Mouse (Mus musculus) liver, adult 10 weeks (tissue): Measurements from ENCODE around the gene Exoc3l4. TPM values are rescaled to one million over a fixed set of nuclear protein-coding genes. Genes with fewer than 3 reads are reported as not detected.

Source experiments
- polyA plus RNA-seq: library from polyadenylated mRNA; stranded (reverse); fragments of 350-450 nt; fragmentation: Illumina TruSeq; extraction: RNeasy Lipid Tissue Mini Kit (QIAGEN cat#74804); gene quantifications from one replicate; pipeline ENCODE4 v1.2.3, GENCODE M21; 2014; ENCODE audit warnings: low read depth, low replicate concordance

The Exoc3l4 gene
- not detected for polyA plus RNA-seq

DNA sequence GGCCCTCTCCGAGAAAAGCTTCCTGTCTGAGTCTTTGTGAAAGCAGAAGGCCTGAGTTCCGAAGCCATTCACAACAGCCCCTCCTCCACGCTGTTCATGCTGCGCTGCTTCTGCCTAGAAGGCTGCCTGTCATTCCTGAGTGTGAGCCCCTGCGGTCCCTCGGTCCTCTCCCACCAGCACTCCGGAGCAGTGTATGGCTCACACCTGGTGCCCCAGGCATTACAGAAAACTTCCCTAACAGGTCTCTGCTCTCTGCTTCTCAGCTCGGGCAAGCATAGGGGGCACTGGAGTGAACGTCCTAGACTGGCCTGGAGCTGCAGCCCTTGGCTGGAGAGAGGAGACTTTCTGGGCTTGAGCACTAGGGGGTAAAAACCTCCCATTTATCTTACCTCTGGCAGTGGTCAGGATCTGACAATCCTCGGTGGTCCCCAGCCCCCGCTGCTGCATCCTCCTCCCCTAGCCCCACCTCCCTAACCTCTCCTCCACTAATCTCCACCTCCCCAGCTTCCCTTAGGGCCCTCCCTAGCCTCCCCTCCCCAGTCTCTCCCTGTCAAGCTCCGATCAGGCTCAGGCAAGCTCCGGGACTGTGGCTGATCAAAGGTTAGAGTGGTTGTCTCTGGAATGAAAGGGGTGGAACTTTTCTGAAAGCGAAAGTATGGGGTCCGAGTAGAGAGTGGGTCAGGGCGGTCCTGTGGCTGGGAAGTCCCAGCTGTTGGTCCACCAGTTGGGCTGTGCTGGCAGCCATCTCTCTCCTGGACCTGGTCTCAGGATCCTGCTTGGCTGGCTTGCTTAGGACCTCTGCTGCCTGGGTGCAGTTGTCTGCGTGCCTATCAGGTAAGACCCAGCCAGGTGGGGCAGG lies at the start of gene Exoc3l4:
TSS of gene Exoc3l4 (plus strand) at position 97 of the 859 bp plus-strand sequence.

DNA sequence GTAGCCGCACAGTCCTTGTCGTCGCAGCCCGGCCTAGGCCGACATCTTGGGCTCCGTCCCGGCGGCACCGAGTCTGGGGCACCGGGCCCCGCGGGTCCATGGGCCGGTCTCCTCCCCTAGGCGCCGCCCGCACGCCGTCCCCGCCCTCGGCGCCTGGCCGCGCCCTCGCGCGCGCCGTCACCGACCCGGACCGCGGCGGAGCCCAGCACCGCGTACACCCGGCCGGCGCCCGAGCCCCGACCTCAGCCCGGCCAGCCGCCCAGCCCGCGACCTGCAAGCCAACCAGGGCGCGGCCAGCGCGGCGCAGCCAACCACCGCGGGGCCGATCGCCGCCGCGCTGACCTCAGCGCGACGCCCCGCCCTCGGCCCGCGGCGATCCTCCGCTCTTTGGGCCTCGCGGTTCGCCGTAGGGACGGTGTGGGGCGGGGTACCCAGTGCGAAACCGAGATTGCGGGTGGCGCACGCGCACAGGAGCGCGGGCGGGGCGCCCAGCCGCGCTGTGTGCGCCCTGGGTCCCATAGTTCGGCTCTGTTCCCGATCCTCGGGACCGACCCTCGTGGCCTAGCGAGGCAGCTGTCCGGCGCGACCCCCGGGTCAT lies 39.3 kb upstream of the Exoc3l4 start, which contains the start of gene Cdc42bpb:
TSS of gene Cdc42bpb (minus strand) at position 343 of the 598 bp plus-strand sequence.

DNA sequence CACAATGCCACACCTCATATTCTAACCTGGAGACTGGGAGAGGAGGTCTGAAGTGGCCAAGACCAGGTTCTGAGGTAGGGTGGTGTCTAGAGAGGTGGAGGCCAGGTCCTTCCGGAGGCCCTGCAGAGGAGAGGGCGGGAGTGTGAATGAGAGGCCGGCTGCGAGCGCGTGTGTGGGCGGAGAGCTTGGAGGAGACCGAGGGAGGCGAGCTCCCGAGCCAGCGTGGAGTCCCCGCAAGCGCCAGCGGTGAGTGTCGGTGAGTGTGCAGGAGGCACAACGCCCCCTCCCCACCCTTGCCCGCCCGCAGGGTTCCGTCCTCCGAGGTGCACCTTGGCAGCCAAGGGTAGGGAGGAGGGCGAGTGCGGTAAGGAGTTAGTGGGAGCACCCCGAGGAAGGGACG lies 10.2 kb upstream of the Exoc3l4 start, which contains the start of gene Lbhd2:
TSS of gene Lbhd2 (plus strand) at position 188 of the 400 bp plus-strand sequence.

DNA sequence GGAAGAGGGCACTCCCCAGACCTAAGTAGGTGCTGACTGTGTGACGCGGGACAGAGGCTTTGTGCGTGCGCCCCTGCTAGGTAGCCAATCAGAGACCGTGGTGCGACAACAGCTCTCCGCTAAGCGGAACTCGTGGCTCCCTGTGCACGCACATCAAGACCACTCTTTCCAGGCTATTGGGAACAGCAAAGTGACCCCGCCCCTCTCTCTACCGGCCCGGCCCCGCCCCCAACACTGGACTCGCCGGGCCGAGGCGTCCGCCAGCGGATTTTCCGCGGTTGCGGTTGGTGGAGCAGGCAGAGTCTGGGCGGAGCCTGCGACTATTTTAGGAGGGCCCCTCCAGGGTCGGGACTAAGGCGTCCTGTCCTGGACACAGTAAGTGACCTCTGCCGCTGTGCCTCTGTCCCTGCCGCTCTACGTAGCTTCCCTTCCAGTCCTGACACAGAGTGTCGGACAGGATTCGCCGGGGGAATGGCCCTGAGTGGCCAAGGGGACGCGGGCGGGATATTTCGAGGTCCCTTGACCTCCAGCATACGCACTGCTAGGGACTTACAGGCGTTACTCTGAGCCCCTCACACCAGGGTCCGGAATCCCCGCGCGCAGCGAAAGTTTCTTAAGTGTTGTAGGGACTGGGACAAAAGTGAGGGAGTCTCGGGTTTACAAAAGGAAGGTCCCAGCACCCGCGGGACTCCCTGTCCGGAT lies 25.6 kb downstream of the Exoc3l4 start, which contains the start of gene Tnfaip2:
TSS of gene Tnfaip2 (plus strand) at position 161 of the 702 bp plus-strand sequence.

Other genes starting within 250 kb of the Exoc3l4 start
- gene 4930595D18Rik, start 232.5 kb upstream of the Exoc3l4 start, polyA plus RNA-seq: not detected
- not detected for gene Amn, start 145.9 kb upstream of the Exoc3l4 start, polyA plus RNA-seq
- 3.2 TPM for gene Cdc42bpb, start 39.3 kb upstream of the Exoc3l4 start, polyA plus RNA-seq
- gene Lbhd2, start 10.2 kb upstream of the Exoc3l4 start, polyA plus RNA-seq: not detected
- gene Tnfaip2, start 25.5 kb downstream of the Exoc3l4 start, polyA plus RNA-seq: 5.6 TPM
- gene Gm266, start 68.8 kb downstream of the Exoc3l4 start, polyA plus RNA-seq: not detected
- gene Eif5, start 121.0 kb downstream of the Exoc3l4 start, polyA plus RNA-seq: 429 TPM
- gene Mark3, start 157.5 kb downstream of the Exoc3l4 start, polyA plus RNA-seq: 65.6 TPM